Mouse (Mus musculus) gastrocnemius, postnatal 36 days (tissue): Measurements from ENCODE around the gene Vrtn. TPM values are rescaled to one million over a fixed set of nuclear protein-coding genes. Genes with fewer than 3 reads are reported as not detected.

Source experiments
- DNase-seq, 2 experiments: peaks; one replicate each; pipeline ENCODE4 v3.0.0; 2022
- intact Hi-C: fragments of 180-260 bp; cut with DNase I; formaldehyde crosslinking; loops from one replicate; pipeline ENCODE4 v1.15.1; 2025
- long read RNA-seq, 2 experiments: library from polyadenylated mRNA; stranded (forward); transcript quantifications; one replicate each; pipeline ENCODE4 v2.0.0; 2021
- total RNA-seq, 2 experiments: library from RNA; stranded (reverse); gene quantifications; 2 replicates each; pipeline ENCODE4 v1.2.3; 2021

The Vrtn gene
- not detected for total RNA-seq
- long read RNA-seq, experiment 1 = 0 reads
- long read RNA-seq, experiment 2 = 0 reads

GRCm38 (mm10) chr12:84640654-84641053 lies at the start of gene Vrtn:
Gene Vrtn, plus strand, starts transcription at chr12:84641019.
- intact Hi-C loops = no loop called here
- no peak for DNase-seq

DNA sequence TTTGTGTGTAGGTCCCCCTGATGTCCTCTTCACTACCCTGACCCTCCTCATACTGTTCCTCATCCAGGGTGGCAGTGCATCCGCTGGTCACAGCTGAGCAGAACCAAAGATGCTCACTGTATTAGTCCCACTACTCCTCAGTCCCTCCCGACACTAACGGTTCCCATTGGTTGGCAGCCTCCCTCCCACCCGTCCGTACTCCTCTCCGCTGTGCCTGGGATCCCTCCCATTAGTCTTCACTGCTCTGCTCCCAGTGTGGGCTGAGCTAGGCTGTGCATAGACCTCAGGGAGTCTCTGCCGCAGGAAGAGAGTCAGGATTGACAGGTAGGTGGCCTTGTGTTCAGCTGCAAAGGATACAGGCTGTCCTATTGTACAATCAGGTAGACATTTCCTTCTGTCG lies 42.5 kb upstream of the Vrtn start:
- DNase-seq = no peak
- intact Hi-C loops = no loop called here

DNA sequence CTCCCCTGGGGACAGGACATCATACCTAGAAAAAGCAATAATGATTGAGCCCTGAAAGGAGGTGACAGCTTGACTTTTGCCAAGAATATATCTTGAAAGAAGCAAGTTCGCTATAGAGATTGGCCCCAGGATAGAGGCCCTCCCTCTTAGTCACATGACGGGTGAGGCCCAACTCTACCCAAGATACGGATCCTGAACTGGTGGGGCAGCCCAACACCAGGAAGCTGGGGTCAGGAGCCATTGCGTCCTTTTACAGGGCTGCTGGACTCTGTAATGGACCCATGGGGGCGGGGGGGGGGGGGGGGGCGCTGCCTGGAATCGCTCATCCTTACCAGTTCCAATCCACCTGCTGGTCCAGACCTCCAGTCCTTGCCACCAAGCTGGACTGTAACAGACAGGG lies 36.8 kb upstream of the Vrtn start:
- DNase-seq = no peak
- intact Hi-C loops = no loop called here

DNA sequence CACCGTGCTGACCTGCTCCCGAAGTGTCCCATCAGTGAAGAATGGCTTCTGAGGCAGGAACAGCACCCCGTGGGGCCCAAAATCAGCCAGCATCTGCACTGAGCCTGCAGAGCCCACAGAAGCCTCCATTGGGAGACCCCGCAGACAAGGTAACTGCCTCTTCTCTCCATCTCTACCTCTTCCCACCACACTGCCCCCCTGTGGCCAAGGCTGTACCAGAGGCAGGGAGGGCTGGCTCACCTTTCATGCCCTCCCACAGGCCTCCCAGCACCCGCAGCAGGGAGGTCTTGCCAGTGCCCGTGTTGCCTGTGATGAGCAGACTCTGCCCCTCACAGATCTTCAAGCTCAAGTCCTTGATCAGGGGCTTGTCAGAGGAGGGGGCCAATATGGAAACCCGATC lies 35.0 kb upstream of the Vrtn start:
- intact Hi-C loops = no loop called here
- DNase-seq = no peak

- intact Hi-C loops = no loop called here
- no peak for DNase-seq
These were observed 29.1 kb upstream of the Vrtn start for GRCm38 (mm10) chr12:84611718-84612117.

- no peak for DNase-seq
- intact Hi-C loops = no loop called here
These were observed 28.3 kb upstream of the Vrtn start for GRCm38 (mm10) chr12:84612518-84612917.

GRCm38 (mm10) chr12:84614001-84614400 lies 26.8 kb upstream of the Vrtn start:
- no peak for DNase-seq
- intact Hi-C loops = no loop called here

GRCm38 (mm10) chr12:84614524-84614923 lies 26.3 kb upstream of the Vrtn start:
- intact Hi-C loops = no loop called here
- no peak for DNase-seq

GRCm38 (mm10) chr12:84616977-84617630 lies 23.7 kb upstream of the Vrtn start, which contains the start of gene Abcd4:
Gene Abcd4, minus strand, starts transcription at chr12:84617413.
- intact Hi-C loops = no loop called here
- DNase-seq = peak; percentile 89 to 93

DNA sequence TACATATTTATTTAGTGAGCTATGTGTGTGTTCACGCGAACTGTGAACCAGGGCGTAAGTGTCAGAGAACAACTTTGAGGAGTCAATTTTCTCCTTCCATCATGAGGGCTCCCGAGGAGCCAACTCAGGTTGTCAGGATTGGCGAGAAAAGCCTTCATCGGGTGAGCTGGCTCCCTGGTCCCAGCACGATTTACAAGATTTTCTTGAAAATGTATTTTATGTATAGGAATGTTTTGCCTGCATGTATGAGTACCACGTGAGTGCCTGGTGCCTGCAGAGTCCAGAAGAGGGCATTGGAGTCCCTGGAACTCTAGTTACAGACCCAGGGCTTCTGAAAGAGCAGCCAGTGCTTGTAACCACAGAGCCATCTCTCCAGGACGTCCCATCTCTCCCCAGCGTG lies 23.2 kb upstream of the Vrtn start:
- no peak for DNase-seq
- intact Hi-C loops = no loop called here

GRCm38 (mm10) chr12:84620975-84621374 lies 19.8 kb upstream of the Vrtn start:
- intact Hi-C loops = no loop called here
- no peak for DNase-seq

- intact Hi-C loops = no loop called here
- no peak for DNase-seq
These were observed 16.2 kb upstream of the Vrtn start for GRCm38 (mm10) chr12:84624601-84625000.

- intact Hi-C loops = no loop called here
- DNase-seq = no peak
These were observed 15.7 kb upstream of the Vrtn start for GRCm38 (mm10) chr12:84625116-84625515.

DNA sequence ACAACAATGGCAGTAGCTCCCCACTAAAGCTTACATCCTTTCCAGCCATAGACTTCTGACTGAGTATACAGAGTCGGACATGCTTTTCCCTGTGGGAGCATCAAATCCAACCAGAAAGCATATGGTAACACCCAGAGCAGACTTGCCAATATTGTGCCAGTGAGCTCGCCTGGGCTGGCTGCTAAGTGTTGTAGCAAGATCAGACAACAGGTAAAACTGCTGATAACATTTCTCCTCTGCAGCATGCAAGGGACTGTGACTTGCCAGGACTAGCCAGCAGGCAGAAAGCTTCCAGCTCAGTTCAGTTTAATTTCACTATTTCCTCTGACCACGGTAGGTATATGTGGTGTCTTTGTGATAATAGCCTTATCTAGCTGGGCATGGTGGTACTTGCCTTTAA lies 9.0 kb upstream of the Vrtn start:
- intact Hi-C loops = no loop called here
- no peak for DNase-seq

GRCm38 (mm10) chr12:84640253-84640652 lies 566 bp upstream of the Vrtn start:
- intact Hi-C loops = no loop called here

DNA sequence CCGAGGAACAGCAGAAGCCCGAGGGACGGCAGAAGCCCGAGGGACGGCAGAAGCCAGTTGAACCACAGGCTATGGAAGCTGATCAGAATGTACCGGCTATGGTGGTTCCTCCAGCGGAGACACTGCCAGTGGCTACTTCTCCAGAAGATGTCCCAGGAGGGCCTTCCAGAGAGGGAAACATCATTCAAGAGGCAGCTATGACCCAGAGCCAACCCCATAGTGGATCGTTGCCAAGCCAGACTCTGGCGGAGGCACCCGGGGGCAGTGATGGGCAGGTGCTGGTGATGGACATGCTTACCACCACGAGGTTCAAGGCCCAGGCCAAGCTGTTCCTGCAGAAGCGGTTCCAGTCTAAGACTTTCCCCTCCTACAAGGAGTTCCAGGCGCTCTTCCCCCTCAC lies 9.4 kb downstream of the Vrtn start:
- intact Hi-C loops = no loop called here
- no peak for DNase-seq

More at GRCm38 (mm10) chr12:84640253-84640652, 566 bp upstream of the Vrtn start:
- DNase-seq = no peak

GRCm38 (mm10) chr12:84653912-84654311 lies 13.1 kb downstream of the Vrtn start:
- DNase-seq = peak in 1 of 2 experiments; percentile 47
- intact Hi-C loops = loop anchor here (1.0 kb wide), 1 partner anchor 101 kb away; no protein-coding TSS in a partner anchor

GRCm38 (mm10) chr12:84670555-84670954 lies 29.7 kb downstream of the Vrtn start:
- intact Hi-C loops = loop anchor here (10.0 kb wide), 1 partner anchor 126 kb away; no protein-coding TSS in a partner anchor
- DNase-seq = no peak

- intact Hi-C loops = loop anchor here (10.0 kb wide), 1 partner anchor 127 kb away; no protein-coding TSS in a partner anchor
- no peak for DNase-seq
These were observed 30.8 kb downstream of the Vrtn start for GRCm38 (mm10) chr12:84671646-84672045.

- intact Hi-C loops = loop anchor here (10.0 kb wide), 1 partner anchor 130 kb away; no protein-coding TSS in a partner anchor
- DNase-seq = no peak
These were observed 34.1 kb downstream of the Vrtn start for GRCm38 (mm10) chr12:84674666-84675526.

DNA sequence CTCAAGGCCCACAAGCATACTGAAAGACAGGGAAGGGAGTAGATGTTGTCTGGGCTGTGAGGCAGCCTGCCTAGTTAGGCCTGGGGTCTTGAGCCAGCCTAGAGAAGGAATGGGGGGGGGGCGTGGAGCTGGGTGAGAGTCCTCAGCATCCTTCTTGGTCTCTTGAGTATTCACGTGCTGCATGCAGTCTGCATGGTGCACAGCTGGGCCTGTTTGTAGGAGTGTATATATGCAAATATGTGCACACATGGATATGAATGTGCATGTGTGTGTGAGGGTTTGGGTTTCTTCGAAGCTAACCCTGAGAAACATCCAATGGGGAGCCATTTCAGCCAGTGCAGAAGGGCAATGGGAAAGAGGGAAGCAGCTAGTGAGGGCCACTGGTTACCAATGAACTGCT lies 35.2 kb downstream of the Vrtn start:
- no peak for DNase-seq
- intact Hi-C loops = loop anchor here (10.0 kb wide), 1 partner anchor 131 kb away; no protein-coding TSS in a partner anchor
